Mouse (Mus musculus): ENCODE measurements around the gene Trmt11. TPM values are rescaled to one million over a fixed set of nuclear protein-coding genes. Genes with fewer than 3 reads are reported as not detected.
A peak's percentile ranks its signal among the peaks of the same experiment; 100 is the strongest.
"Not testable (repeated sequence)": the region's sequence is repeated elsewhere in the genome, so short reads cannot be mapped to it uniquely, and the experiment has no call there.

Gene Trmt11
- total RNA-seq (2021): 1 to 10 TPM; 7.5 to 7.7 TPM

DNA sequence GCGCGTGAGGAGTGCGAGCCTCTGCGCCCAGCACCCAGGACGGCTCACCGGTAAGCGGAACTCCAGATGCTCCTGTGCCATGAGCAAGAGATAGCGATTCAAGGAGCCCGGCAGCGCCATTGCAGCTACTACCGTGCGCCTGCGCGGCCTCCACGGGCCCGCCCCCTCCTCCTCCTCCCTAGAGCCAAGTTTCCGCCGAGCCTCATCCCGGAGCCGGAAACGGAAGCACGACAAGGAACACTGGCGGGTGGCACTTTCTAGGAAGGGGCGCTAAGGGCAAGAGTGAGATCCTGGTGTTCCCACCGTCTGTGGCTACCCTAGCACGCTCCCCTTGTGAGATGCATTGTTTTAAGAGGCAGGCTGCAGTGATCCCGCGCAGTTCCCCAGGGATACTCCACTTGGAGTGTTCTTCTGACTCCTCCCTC is at the start of gene Trmt11:
Gene Trmt11 (minus strand): TSS at position 208 of the 425 bp plus-strand sequence.
- DNase-seq (ENCODE audit: extremely low spot score in 1 of 2, low spot score in 2 of 2): peak; percentile 89 to 94
- intact Hi-C loops (cut with DNase I): no loop called here

DNA sequence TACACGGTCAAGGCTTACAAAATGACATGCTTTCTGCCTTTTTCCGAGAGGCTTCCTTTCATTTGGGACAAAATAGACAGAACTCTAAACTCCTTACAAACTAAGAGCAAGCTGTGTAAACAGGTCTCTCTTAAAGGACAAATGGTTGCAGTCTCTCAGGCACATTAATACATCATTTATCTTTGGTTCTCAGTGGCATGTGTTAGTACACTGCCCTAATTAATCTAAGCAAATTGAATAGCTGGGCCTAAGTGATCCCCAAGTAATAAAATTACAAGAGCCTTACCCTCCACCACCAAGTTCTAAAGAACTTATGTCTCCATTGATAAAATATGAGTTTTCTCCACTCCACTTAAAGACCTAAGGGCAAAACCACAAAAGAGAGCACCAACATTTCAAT is 47.1 kb upstream of the Trmt11 start:
- no peak for DNase-seq (ENCODE audit: extremely low spot score in 1 of 2, low spot score in 2 of 2)
- intact Hi-C loops (cut with DNase I): no loop called here

DNA sequence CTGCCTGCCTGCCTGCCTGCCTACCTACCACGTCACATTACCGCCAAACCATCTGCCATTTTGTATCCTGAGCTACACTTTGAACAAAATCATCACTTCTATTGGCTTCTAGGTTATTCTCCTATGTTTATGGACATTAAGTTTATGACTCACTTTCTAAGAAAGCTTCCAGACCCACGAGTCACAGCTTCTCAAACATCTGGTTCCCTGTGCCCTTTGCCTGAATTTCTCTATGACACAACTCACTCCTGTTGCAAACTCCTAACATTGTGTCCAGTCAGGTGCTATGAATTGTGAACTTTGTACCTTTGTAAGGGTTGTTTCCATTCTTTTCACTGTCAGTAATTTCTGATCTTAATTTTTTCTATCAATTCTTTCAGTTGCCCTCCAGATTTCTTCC is 37.7 kb upstream of the Trmt11 start:
- no peak for DNase-seq (ENCODE audit: extremely low spot score in 1 of 2, low spot score in 2 of 2)
- intact Hi-C loops (cut with DNase I): no loop called here

DNA sequence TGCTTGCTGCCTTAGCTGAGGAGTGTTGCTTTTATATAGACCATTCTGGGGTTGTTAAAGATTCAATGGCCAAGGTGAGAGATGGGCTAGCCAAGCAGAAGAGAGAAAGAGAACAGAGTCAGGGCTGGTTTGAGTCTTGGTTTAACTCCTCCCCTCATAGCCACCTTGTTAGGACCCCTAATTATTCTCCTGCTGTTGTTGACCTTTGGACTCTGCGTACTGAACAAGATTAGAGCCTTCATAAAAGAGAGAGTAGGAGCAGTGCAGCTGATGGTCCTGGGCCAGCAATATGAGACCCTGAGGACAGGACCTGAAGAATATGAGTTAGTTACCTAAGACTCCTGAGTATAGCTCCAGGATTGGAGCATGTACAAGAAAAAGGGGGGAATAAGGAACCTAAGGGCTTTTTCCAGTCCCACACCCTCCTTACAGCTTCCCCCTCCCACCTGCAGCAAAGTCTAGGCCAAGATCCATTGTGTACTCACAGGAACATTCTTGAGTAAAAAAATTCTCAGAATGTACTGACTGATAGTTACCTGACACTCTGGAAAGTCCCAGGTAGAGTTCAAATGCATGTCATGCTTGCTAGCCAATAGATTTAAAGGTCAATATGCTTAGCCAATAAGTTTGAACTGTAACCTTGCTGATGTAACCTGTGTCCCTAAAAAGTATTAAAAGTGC is 36.1 kb upstream of the Trmt11 start:
- intact Hi-C loops (cut with DNase I): not testable (repeated sequence)

DNA sequence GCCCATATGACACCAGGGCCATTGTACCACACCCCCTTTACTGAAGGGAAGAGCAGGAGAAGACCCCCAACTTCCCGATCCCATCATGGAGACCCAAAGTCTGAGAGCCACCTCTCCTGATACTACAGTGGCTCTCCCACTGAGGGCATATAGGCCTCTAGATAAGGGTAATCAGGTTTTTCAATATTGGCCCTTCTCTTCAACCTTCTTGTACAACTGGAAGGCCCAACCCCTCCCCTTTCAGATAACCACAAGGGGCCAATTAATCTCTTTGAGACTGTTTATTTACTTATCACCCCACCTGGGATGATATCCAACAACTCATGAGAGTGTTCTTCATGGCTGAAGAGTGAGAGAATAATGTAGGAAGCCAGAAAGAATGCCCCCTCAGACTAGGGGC is 32.2 kb upstream of the Trmt11 start:
- no peak for DNase-seq (ENCODE audit: extremely low spot score in 1 of 2, low spot score in 2 of 2)
- intact Hi-C loops (cut with DNase I): no loop called here

More for the DNA sequence above, 36.1 kb upstream of the Trmt11 start:
- DNase-seq (ENCODE audit: extremely low spot score in 1 of 2, low spot score in 2 of 2): not testable (repeated sequence)

DNA sequence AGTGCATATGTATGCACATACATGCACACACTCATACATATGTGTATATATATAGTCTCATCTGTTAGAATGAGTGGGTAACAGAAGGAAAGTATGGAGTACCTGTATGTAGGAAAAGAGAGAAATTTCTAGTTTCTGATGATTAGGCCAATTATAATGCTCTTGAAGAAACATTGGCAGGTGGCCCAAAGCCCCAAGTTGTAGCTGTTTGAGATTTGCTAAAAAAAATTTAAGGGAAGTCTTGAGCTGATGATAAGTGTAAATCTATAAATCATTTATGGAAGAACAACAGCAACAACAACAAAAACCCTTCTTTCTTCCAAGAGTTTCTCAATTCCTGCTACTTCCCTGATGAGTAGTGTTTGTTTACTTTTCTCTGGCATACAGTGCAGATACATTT is 29.4 kb upstream of the Trmt11 start:
- intact Hi-C loops (cut with DNase I): no loop called here
- DNase-seq (ENCODE audit: extremely low spot score in 1 of 2, low spot score in 2 of 2): no peak

DNA sequence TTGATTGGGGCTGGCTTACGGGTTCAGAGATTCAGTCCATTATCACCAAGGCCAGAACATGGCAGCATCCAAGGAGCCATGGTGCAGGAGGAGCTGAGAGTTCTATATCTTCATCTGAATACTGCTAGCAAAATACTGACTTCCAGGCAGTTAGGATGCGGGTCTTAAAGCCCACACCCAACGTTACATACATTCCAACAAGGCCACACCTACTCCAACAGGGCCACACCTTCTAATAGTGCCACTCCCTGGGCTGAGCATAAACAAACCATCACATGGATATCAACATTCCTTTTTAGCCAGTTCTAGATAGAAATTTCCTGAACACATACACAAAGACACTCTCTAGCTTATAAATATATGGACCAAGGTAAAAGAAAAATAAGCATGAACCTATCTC is 29.0 kb upstream of the Trmt11 start, which contains the start of gene Hint3:
Gene Hint3 (minus strand): TSS at position 120 of the 400 bp plus-strand sequence.
- intact Hi-C loops (cut with DNase I): no loop called here
- DNase-seq (ENCODE audit: extremely low spot score in 1 of 2, low spot score in 2 of 2): no peak

DNA sequence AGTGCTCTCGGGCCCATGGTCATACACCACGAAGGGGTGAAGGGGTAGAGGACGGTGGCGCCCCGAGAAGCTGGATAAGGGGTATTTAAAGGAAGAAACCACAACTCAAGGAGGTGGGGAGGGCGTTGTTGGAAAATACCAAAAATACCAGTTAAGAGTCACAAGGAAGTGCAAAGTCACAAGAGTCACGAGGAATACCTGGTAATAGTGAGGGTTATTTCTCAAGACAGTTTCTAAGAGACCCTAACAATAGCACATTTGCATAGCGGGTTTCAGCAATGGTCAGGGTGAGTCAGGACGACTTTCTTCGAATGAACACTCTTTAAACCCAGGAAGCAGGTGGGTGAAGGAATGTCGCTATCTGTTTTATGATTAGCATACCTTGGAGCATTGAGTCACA is 27.9 kb upstream of the Trmt11 start:
- intact Hi-C loops (cut with DNase I); DNase-seq (ENCODE audit: extremely low spot score in 1 of 2, low spot score in 2 of 2): not testable (repeated sequence)

DNA sequence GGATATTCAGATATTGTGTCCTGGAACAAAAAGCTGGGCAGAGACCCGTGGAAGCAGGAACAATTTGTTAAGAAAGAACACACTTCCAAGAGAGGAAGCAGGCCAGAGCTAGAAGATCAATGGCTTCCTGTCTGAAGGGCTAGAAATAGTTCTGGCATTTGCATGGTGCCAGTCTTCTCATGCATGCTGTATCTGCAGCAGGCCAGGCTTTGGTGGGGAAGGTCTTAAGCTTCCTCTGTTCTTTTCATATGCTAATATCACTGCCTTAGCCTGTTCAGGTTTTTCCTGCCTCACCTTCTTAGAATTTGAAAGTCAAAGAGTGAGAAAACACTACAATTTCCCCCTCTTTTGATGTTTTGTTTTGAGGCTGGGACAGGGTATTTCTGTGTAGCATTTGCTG is 27.0 kb upstream of the Trmt11 start:
- intact Hi-C loops (cut with DNase I): no loop called here
- no peak for DNase-seq (ENCODE audit: extremely low spot score in 1 of 2, low spot score in 2 of 2)

DNA sequence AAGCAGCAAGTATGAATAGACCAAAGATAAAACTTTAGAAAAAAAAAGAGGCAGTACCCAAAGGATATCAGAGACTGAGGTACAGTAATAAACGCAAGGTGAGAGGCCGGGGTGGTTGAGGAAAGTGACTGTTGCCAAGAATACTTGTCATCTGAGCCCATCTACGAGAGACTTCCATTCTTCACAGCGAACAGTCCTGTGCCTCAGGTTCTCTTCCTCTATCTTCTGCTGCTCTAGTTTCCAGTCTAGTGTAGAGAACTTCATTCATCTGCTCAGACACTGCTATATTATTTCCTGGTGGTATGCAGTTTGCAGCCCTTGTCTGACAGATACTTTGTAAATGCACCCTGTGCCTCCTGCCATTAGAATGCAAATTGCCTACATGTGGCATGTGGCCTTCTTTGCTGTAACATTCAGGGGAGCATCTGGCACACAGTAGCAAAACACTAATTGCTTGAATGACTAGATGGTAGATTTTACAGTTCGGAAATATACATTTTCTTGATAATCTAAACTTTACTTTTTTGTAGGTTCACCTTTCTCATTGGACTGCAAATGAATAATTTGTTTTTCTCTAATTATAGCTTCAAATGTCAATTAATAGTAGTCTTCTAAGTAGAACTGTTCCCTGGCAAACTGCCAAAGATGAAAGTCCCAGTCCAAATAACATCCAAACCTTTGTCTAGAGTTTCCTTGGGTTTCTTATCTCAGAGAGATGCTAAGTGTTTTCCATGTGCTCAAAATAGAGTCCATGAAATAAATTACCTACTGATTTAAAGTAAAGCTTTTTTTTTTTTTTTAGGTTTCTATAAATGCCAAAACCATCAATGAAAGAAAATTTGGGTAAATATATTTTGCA is 23.8 kb upstream of the Trmt11 start:
- intact Hi-C loops (cut with DNase I): loop anchor here (5.0 kb wide), 1 partner anchor 93 kb away; no protein-coding TSS in a partner anchor

DNA sequence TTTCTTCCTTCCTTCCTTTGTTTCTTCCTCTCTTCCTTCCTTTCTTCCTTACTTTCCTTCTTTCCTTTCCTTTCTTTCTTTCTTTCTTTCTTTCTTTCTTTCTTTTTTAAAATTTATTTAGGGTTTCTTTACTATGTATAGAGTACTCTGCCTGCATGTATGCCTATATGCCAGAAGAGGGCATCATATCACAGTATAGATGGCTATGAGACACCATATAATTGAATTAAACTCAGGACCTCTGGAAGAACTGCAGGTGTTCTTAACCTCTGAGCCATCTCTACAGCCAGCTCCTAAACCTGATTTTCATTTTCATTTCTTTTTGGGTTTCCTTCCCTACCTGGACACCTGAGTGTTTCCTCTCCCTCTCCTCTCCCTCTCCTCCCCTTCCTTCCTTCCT is 22.4 kb upstream of the Trmt11 start:
- intact Hi-C loops (cut with DNase I): loop anchor here (5.0 kb wide), 1 partner anchor 94 kb away; no protein-coding TSS in a partner anchor

More for the DNA sequence above, 23.8 kb upstream of the Trmt11 start:
- DNase-seq (ENCODE audit: extremely low spot score in 1 of 2, low spot score in 2 of 2): no peak

DNA sequence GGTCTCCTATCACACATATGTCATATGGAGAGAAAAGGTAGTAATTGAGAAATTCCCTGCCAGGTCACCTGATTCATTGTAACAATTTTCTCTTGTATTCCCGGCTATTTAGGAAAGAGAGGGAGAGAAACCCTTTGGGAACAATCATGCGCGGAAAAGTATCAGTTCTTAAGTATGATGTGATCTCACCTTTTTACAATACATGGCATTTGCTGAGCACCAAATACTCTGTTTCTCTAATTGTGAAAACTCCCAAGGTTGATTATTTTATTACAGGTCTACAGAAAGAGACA is 18.3 kb upstream of the Trmt11 start:
- DNase-seq (ENCODE audit: extremely low spot score in 1 of 2, low spot score in 2 of 2): no peak
- intact Hi-C loops (cut with DNase I): loop anchor here (2.0 kb wide), 1 partner anchor 184 kb away; the partner anchor contains the start of gene Ncoa7

More for the DNA sequence above, 22.4 kb upstream of the Trmt11 start:
- no peak for DNase-seq (ENCODE audit: extremely low spot score in 1 of 2, low spot score in 2 of 2)

DNA sequence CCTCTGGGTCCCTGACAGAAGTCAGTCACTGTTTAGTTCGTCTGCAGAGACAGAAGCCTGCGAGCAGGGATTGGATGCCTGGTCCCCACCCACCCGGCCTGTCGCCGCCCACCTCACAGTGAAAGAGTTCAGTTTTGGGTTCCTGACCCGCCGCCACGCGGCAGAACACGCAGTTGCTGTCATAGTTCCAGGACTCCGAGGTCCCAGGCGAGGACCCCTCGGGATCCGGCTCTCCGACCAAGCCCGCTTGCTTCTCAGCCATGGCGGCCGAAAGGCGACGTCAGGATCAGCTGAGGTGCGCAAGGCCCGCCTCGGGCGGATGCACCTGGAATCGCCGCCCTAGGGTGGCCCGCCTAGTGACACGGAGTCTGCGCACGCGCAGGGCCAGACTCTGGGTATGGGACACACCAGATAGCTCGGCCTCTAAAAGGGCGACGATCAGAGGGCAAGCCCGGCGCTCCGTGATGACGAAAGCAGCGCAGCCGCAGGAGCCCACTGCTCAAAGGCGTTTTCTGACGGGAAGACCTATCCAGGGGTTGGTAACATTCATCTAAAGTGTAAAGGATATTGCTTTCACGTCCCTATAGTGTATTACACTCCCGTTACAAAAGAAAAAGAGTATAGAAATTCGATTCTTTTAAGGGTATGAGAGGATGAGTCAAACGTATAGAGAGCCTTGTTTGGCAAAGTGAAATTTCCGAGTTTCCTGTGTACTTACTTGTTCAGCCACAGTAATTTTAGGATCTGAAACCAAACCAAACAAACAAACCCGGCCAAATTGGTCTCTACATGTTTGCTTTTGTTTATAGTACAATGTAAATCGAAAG is 17.8 kb upstream of the Trmt11 start:
- DNase-seq (ENCODE audit: extremely low spot score in 1 of 2, low spot score in 2 of 2): peak; percentile 98 to 99
- intact Hi-C loops (cut with DNase I): loop anchor here (2.0 kb wide), 1 partner anchor 184 kb away; the partner anchor contains the start of gene Ncoa7

DNA sequence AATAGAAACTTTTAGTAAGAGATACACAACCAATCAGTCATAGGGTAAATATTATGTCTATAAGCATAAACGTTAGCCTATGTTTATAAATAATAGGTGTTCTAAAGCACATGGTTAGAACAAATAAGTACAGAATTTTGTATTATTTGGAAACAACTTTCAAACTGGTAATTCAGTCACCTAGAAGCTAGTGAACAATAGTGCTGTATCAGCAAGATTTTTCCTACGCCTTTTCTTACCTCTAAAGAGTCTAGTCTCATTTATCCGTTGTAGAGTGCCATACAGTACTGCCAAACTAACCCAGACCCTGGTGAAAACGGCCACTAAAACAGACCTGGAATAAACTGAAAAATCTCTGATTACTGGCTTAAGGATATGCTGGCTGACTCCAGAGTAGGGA is 12.5 kb upstream of the Trmt11 start:
- no peak for DNase-seq (ENCODE audit: extremely low spot score in 1 of 2, low spot score in 2 of 2)
- intact Hi-C loops (cut with DNase I): no loop called here

DNA sequence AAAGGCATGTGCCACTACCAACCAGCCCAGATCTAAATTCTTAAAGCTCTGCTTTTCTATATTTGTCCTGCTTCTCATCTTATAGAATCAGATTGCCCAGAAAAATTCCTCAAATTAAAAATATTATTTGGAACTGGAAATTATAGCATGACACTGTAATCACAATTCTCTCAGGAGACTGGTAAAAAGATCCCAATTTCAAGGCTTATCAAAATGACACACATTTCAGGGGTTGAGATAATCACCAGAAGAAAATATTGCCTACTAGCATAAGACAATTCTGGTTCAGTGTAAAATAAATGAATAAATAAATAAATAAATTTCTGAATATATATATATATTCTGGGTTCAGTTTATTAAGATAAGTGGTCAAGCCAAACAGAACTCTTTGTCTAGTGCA is 9.1 kb upstream of the Trmt11 start:
- DNase-seq (ENCODE audit: extremely low spot score in 1 of 2, low spot score in 2 of 2): no peak
- intact Hi-C loops (cut with DNase I): no loop called here

DNA sequence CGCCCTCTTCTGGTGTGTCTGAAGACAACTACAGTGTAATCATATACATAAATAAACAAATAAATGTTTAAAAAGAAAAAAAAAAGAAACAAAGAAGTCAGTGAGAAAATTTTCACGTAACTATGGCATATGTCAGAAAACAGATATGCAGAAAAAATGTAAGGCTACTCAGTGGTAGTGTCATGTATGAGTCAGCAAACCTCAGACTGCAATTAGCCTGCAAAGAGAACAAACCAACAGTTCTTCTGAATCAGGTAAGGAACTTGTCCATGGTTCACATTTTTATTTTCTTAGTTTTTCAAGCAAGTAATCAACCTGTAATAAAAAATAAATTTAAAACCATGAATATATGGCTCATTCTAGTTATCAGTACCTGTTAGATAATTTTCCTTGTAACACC is 7.6 kb upstream of the Trmt11 start:
- no peak for DNase-seq (ENCODE audit: extremely low spot score in 1 of 2, low spot score in 2 of 2)
- intact Hi-C loops (cut with DNase I): no loop called here

DNA sequence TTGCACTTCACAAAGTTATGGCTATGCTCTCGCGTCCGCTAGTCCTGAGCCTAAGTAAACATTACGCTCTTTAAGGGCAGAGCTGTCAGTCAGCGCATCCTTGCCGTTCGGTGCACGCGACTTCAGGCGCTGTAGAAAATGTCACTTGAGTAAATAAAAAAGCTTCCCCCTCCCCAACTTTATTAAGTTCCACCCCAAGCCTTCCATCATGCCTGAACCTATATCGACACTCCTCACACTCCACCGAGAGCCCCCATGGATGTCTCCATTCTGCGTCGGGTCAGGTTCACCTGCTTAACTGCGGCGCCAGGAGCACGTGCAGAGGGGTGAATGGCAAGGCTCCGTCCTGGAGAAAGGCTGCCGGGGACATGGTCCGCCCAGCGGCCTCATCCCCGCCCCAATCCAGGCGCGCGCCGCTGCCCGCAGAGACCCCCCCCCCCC is 435 bp downstream of the Trmt11 start:
- intact Hi-C loops (cut with DNase I): no loop called here
- DNase-seq (ENCODE audit: extremely low spot score in 1 of 2, low spot score in 2 of 2): no peak

DNA sequence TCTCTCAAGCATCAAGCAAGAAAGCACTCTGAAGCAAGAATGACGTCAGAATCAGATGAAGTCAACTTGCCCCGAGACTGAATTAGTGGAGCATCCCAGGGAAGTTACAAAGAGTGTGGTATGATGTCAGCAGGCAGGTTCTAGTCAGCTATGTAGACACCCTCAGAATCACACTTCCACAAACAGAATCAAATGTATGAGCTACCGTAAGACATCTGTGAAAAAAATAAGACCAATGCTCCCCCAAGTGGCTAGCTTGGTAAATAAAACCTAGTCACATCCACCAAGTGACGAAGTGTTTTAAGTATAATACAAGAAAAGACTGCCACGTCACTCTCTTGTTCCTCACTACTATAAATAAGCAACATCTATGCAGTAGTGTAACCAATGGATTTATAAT is 13.5 kb downstream of the Trmt11 start:
- intact Hi-C loops (cut with DNase I): loop anchor here (5.0 kb wide), 1 partner anchor 1055 kb away; no protein-coding TSS in a partner anchor
- DNase-seq (ENCODE audit: extremely low spot score in 1 of 2, low spot score in 2 of 2): peak in 1 of 2 experiments; percentile 35

DNA sequence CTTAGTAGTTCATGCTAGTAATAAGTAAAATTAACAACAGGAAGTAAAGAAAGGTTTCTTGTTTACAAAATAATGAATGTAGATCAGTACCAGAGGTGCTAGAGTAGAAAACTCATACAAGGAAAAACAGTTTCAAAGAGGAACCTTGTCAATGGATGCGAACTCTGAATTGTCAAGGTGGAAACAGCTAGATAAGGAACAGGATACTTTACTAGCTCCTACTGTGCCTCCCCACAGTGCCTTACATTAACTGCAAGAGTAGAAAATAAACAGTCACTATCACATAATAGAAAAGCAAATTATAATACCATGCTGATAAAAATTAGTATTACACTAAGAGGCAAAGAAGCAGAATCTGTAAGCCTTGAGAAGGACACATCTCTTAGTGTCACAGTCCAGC is 14.9 kb downstream of the Trmt11 start:
- intact Hi-C loops (cut with DNase I): loop anchor here (5.0 kb wide), 1 partner anchor 1053 kb away; no protein-coding TSS in a partner anchor

More for the DNA sequence above, 14.9 kb downstream of the Trmt11 start:
- DNase-seq (ENCODE audit: extremely low spot score in 1 of 2, low spot score in 2 of 2): no peak

Data from left cerebral cortex, postnatal 10 days (tissue).